Mouse (Mus musculus) erythroblast, embryonic 14.5 days (primary cell): ENCODE data around the gene S100a13.

Experiments used
- GATA1 ChIP-seq: IDR thresholded peaks from 2 replicates; pipeline ENCODE4 v1.6.1; 2012; ENCODE audit warnings: low read length, inconsistent platforms, mixed read lengths
- TAL1 ChIP-seq: IDR thresholded peaks from 3 replicates; pipeline ENCODE4 v1.6.1; 2012; ENCODE audit warnings: low read length, inconsistent platforms, mixed read lengths

GRCm38 (mm10) chr3:90475831-90476611, 38.2 kb upstream of the S100a13 start, which contains the start of gene Ilf2:
- TF ChIP-seq TAL1 (no peak), GATA1 (no peak)
